Mouse (Mus musculus) gastrocnemius, postnatal 4 days (tissue): ENCODE data around the gene Trim8. TPM values are rescaled to one million over a fixed set of nuclear protein-coding genes. Genes with fewer than 3 reads are reported as not detected.

Source experiments
- DNase-seq, 2 experiments: peaks; one replicate each; pipeline ENCODE4 v3.0.0; 2021 to 2022; ENCODE audit warnings: low spot score in 2 of 2, mixed read lengths in 2 of 2
- total RNA-seq, 2 experiments: library from RNA; stranded (reverse); gene quantifications; 2 replicates each; pipeline ENCODE4 v1.2.3; 2021

The Trim8 gene
- total RNA-seq, 2 experiments from 2014 or later, result 40.4 to 41.4 TPM

GRCm38 (mm10) chr19:46547565-46547964 is 46.1 kb downstream of the Trim8 start:
- no peak for DNase-seq

GRCm38 (mm10) chr19:46548110-46548509 is 46.6 kb downstream of the Trim8 start:
- no peak for DNase-seq

GRCm38 (mm10) chr19:46550385-46550784 is 48.9 kb downstream of the Trim8 start:
- no peak for DNase-seq

- no peak for DNase-seq
These were observed 51.0 kb downstream of the Trim8 start for GRCm38 (mm10) chr19:46552496-46552895.

GRCm38 (mm10) chr19:46553541-46553955 is 52.0 kb downstream of the Trim8 start:
- DNase-seq, result peak in 1 of 2 experiments; percentile 52

GRCm38 (mm10) chr19:46558009-46558408 is 56.5 kb downstream of the Trim8 start:
- no peak for DNase-seq

GRCm38 (mm10) chr19:46558631-46559030 is 57.1 kb downstream of the Trim8 start:
- DNase-seq, result no peak

GRCm38 (mm10) chr19:46562132-46562531 is 60.6 kb downstream of the Trim8 start:
- peak in 1 of 2 experiments; percentile 72 for DNase-seq

- DNase-seq, result no peak
These were observed 61.3 kb downstream of the Trim8 start for GRCm38 (mm10) chr19:46562581-46563515.

GRCm38 (mm10) chr19:46563603-46564002 is 62.1 kb downstream of the Trim8 start:
- no peak for DNase-seq

- no peak for DNase-seq
These were observed 62.6 kb downstream of the Trim8 start for GRCm38 (mm10) chr19:46564043-46564462.

Other genes starting within 250 kb of the Trim8 start
- gene Nfkb2, start 197.4 kb upstream of the Trim8 start, total RNA-seq, result 10 to 100 TPM; 19.0 to 20.2 TPM
- 1 to 10 TPM; 2.0 to 2.9 TPM for gene Psd, start 174.5 kb upstream of the Trim8 start, total RNA-seq
- 1 to 10 TPM; 4.4 to 5.1 TPM for gene Fbxl15, start 173.5 kb upstream of the Trim8 start, total RNA-seq
- gene Cuedc2, start 163.0 kb upstream of the Trim8 start, total RNA-seq, result 100 to 1,000 TPM; 106 to 120 TPM
- 1 to 10 TPM; 1.7 to 2.5 TPM for gene Mfsd13a, start 160.6 kb upstream of the Trim8 start, total RNA-seq
- under 1 TPM; 0.59 to 0.70 TPM for gene 2310034G01Rik, start 151.4 kb upstream of the Trim8 start, total RNA-seq
- gene Actr1a, start 106.0 kb upstream of the Trim8 start, total RNA-seq, result 10 to 100 TPM; 80.8 to 88.7 TPM
- gene Sufu, start 104.8 kb upstream of the Trim8 start, total RNA-seq, result 10 to 100 TPM; 20.1 to 23.5 TPM
- gene Arl3, start 71.5 kb downstream of the Trim8 start, total RNA-seq, result 10 to 100 TPM; 34.8 to 37.9 TPM
- 10 to 100 TPM in 1 of 2 experiments, 1 to 10 TPM in 1; 7.8 to 11.2 TPM for gene Sfxn2, start 71.7 kb downstream of the Trim8 start, total RNA-seq
- 10 to 100 TPM; 52.4 to 57.2 TPM for gene Wbp1l, start 97.4 kb downstream of the Trim8 start, total RNA-seq
- not detected for gene Cyp17a1, start 171.5 kb downstream of the Trim8 start, total RNA-seq
- gene Borcs7, start 188.2 kb downstream of the Trim8 start, total RNA-seq, result 10 to 100 TPM; 12.5 to 12.6 TPM
- gene As3mt, start 205.8 kb downstream of the Trim8 start, total RNA-seq, result 10 to 100 TPM; 51.0 to 56.2 TPM